ENCODE assay signal across 23 mouse cellular contexts in genomic region chr2:110721290-110721753, GRCm38 (mm10). TPM values are rescaled to one million over a fixed set of nuclear protein-coding genes. Genes with fewer than 3 reads are reported as not detected.
DNase-seq lines count a peak whose midpoint lies in the region; ATAC-seq and TF ChIP-seq lines count a peak whose summit lies in the region.
"Had no signal": no experiment of that assay in that cellular context is flagged by ENCODE, and none has a peak within 500 bp of the region (broad histone marks: within the 10 kb centered on the region; RNA-seq: fewer than 3 reads in every experiment).

TSS of gene Muc15 (plus strand) at chr2:110721340.

- no peak within 1 kb of the TSS for H3K4me2 ChIP-seq in intestine, embryonic 15.5 days (replicated peaks)
- H3K4me2 ChIP-seq in intestine, postnatal 0 days (replicated peaks; ENCODE audit: low read depth) = no peak within 1 kb of the TSS
- H3K4me2 ChIP-seq: embryonic facial prominence, embryonic 15.5 days; heart, embryonic 12.5 days; hindbrain, embryonic 14.5 days had no signal

- no peaks in the 10 kb centered on the region for H3K4me1 ChIP-seq in intestine, embryonic 15.5 days (replicated peaks)
- H3K4me1 ChIP-seq in intestine, postnatal 0 days (replicated peaks; ENCODE audit: control insufficient read depth, insufficient read depth, low read length) = no peaks in the 10 kb centered on the region
- peaks cover under 1% of the 10 kb centered on the region; the same call in 1 of the 2 replicates for H3K4me1 ChIP-seq in cerebellum, adult 2 months (ENCODE audit: control insufficient read depth, insufficient read depth, low read length)
- H3K4me1 ChIP-seq: embryonic facial prominence, embryonic 15.5 days; forebrain, embryonic 10.5 days; heart, embryonic 12.5 days had no signal

- no peaks in the 10 kb centered on the region for H3K9me3 ChIP-seq in intestine, embryonic 15.5 days
- no peaks in the 10 kb centered on the region for H3K9me3 ChIP-seq in intestine, postnatal 0 days (ENCODE audit: control insufficient read depth)
- H3K9me3 ChIP-seq: embryonic facial prominence, embryonic 15.5 days; forebrain, embryonic 10.5 days; heart, embryonic 12.5 days had no signal

- no peak within 1 kb of the TSS for H3K4me3 ChIP-seq in intestine, embryonic 15.5 days (replicated peaks)
- H3K4me3 ChIP-seq in intestine, postnatal 0 days (ENCODE audit: low read depth, low read length) = no peak within 1 kb of the TSS
- no peak within 1 kb of the TSS for H3K4me3 ChIP-seq in cerebellum, adult 2 months (replicated peaks; ENCODE audit: insufficient read depth, low read depth, low read length)
- H3K4me3 ChIP-seq: embryonic facial prominence, embryonic 15.5 days; forebrain, embryonic 10.5 days; heart, embryonic 12.5 days had no signal

- no peak within 1 kb of the TSS for H3K27ac ChIP-seq in intestine, embryonic 15.5 days
- no peak within 1 kb of the TSS for H3K27ac ChIP-seq in intestine, postnatal 0 days (ENCODE audit: low read depth, low read length)
- H3K27ac ChIP-seq in cerebellum, adult 2 months (ENCODE audit: insufficient read depth, low read length) = no peak within 1 kb of the TSS
- H3K27ac ChIP-seq: embryonic facial prominence, embryonic 15.5 days; forebrain, embryonic 10.5 days; hindbrain, embryonic 14.5 days; kidney, postnatal 0 days had no signal

- ATAC-seq in intestine, embryonic 15.5 days = peak; percentile 45; the same call in 1 of the 2 replicates
- ATAC-seq in intestine, postnatal 0 days = no peak
- no peak for ATAC-seq in frontal cortex, adult (ENCODE audit: low TSS enrichment)

- TF ChIP-seq POLR2A in cerebellum, adult 2 months (IDR thresholded peaks at IDR 0.05; ENCODE audit: borderline replicate concordance, insufficient read depth, low read length) = no peak

- DNase-seq in brain, adult 2 months (ENCODE audit: low read depth, low spot score) = peak; percentile 63
- DNase-seq in cerebellum, adult 2 months = peak; percentile 33 to 53
- DNase-seq in fat pad, adult 2 months (ENCODE audit: extremely low read depth, low read depth, low spot score) = peak; percentile 33
- DNase-seq in lung, postnatal 4 days = no peak
- DNase-seq: adrenal gland, postnatal 36 days; heart, adult 11 months; heart, postnatal 14 days; lung, adult 18-20 months; lung, postnatal 14 days; retina, postnatal 1 day; right cerebral cortex, postnatal 4 days had no signal

- H3K27me3 ChIP-seq in intestine, embryonic 15.5 days (replicated peaks) = no peaks in the 10 kb centered on the region
- H3K27me3 ChIP-seq in intestine, postnatal 0 days (replicated peaks; ENCODE audit: control insufficient read depth, insufficient read depth, low read length) = no peaks in the 10 kb centered on the region
- H3K27me3 ChIP-seq in cerebellum, adult 2 months (ENCODE audit: control insufficient read depth, insufficient read depth, low read length) = no peaks in the 10 kb centered on the region
- H3K27me3 ChIP-seq: CH12.LX; embryonic facial prominence, embryonic 15.5 days; heart, embryonic 12.5 days had no signal

- H3K9ac ChIP-seq in intestine, embryonic 15.5 days = no peak within 1 kb of the TSS
- H3K9ac ChIP-seq in intestine, postnatal 0 days (ENCODE audit: low read depth, low read length) = no peak within 1 kb of the TSS
- H3K9ac ChIP-seq: embryonic facial prominence, embryonic 15.5 days; heart, embryonic 12.5 days; hindbrain, embryonic 14.5 days had no signal

- 34% methylated on average over 3 of the region's 3 CpGs for WGBS in intestine, embryonic 15.5 days
- 30% methylated on average over 3 of the region's 3 CpGs for WGBS in intestine, postnatal 0 days
- 11% methylated on average over 3 of the region's 3 CpGs for WGBS in cerebellum, adult 2 months

- no peaks in the 10 kb centered on the region for H3K36me3 ChIP-seq in intestine, embryonic 15.5 days
- no peaks in the 10 kb centered on the region for H3K36me3 ChIP-seq in intestine, postnatal 0 days (ENCODE audit: control insufficient read depth, insufficient read depth)
- H3K36me3 ChIP-seq: embryonic facial prominence, embryonic 15.5 days; forebrain, embryonic 10.5 days; heart, embryonic 12.5 days had no signal

- TF ChIP-seq CTCF in intestine, postnatal 0 days (IDR thresholded peaks at IDR 0.05; ENCODE audit: low read depth) = no peak
- TF ChIP-seq CTCF in cerebellum, adult 2 months (IDR thresholded peaks at IDR 0.05; ENCODE audit: borderline replicate concordance, insufficient read depth, low read depth, low read length) = no peak

RNA-seq across cellular contexts. Expression of gene Muc15, which starts in this region (rescaled TPM):
- polyA plus RNA-seq in intestine, embryonic 15.5 days (2015; fragmentation: Nextera tagmentation; extraction: Ambion mirVana) = not detected in 2 replicates
- polyA plus RNA-seq in intestine, postnatal 0 days (2015; fragmentation: Nextera tagmentation; extraction: Ambion mirVana) = not detected in 2 replicates
- polyA plus RNA-seq in cerebellum, adult 2 months (2012; rRNA removed) = 0.56 and 0.76 TPM in 2 replicates
- polyA plus RNA-seq: heart, embryonic 12.5 days; intestine, embryonic 14.5 days; liver, adult 2 months; neural tube, embryonic 11.5 days had no signal

Comparison
In these comparisons a context has a peak if more than half of its experiments do, and no peak if none do; other contexts are left out.
1. Peak in ATAC-seq in intestine, embryonic 15.5 days; RNA of the gene not detected or under 1 TPM.
2. Peak in DNase-seq in cerebellum, adult 2 months; RNA of the gene not detected or under 1 TPM.
3. DNase-seq: peak in brain, adult 2 months (single experiment) and fat pad, adult 2 months (single experiment); none in lung, postnatal 4 days (0 of 2).